Mouse (Mus musculus) liver, embryonic 12.5 days (tissue): Measurements from ENCODE around the gene Zdhhc12. TPM values are rescaled to one million over a fixed set of nuclear protein-coding genes. Genes with fewer than 3 reads are reported as not detected.

ENCODE experiments used
- ATAC-seq: fragments of 200-750 bp; cut with Nextera tagmentation; 2 replicates; pipeline ENCODE4 v1.8.0; 2017; ENCODE audit warnings: moderate number of reproducible peaks, mild to moderate bottlenecking, moderate library complexity
- H3K27ac ChIP-seq: fragments of 300-500 bp; sonication (generic); 2 replicates; pipeline ENCODE4 v1.5.1; 2016; ENCODE audit warnings: mild to moderate bottlenecking
- H3K27me3 ChIP-seq: fragments of 300-500 bp; sonication (generic); replicated peaks from 2 replicates; pipeline ENCODE4 v1.6.1; 2016; ENCODE audit warnings: mild to moderate bottlenecking, moderate library complexity
- H3K36me3 ChIP-seq: fragments of 300-500 bp; sonication (generic); 2 replicates; pipeline ENCODE4 v1.6.1; 2016; ENCODE audit warnings: mild to moderate bottlenecking, moderate library complexity
- H3K4me1 ChIP-seq: fragments of 300-500 bp; sonication (generic); 2 replicates; pipeline ENCODE4 v1.6.1; 2016
- H3K4me2 ChIP-seq: fragments of 300-500 bp; sonication (generic); 2 replicates; pipeline ENCODE4 v1.6.1; 2016; ENCODE audit warnings: mild to moderate bottlenecking, moderate library complexity
- H3K4me3 ChIP-seq: fragments of 300-500 bp; sonication (generic); 2 replicates; pipeline ENCODE4 v1.5.1; 2016; ENCODE audit warnings: mild to moderate bottlenecking, moderate library complexity
- H3K9ac ChIP-seq: fragments of 300-500 bp; sonication (generic); 2 replicates; pipeline ENCODE4 v1.6.1; 2016; ENCODE audit warnings: mild to moderate bottlenecking, moderate library complexity
- H3K9me3 ChIP-seq: fragments of 300-500 bp; sonication (generic); replicated peaks from 2 replicates; pipeline ENCODE4 v1.6.1; 2016; ENCODE audit warnings: mild to moderate bottlenecking, moderate library complexity
- WGBS: fragments of 180-500 bp; shearing (Covaris S2); methylation state at CpG from one replicate; pipeline ENCODE4 v1.1.7; 2016; ENCODE audit not compliant: insufficient replicate concordance; 5-methylcytosine and 5-hydroxymethylcytosine counted together
- polyA plus RNA-seq: library from polyadenylated mRNA; unstranded; fragments of >200 nt; fragmentation: Nextera tagmentation; extraction: Ambion mirVana; gene quantifications from 2 replicates; pipeline ENCODE4 v1.2.1, GENCODE M21; 2016

The Zdhhc12 gene
- polyA plus RNA-seq, 1 experiment from 2014 or later: 31.0 TPM

- peak within 1 kb of the TSS; percentile 94 for H3K4me2 ChIP-seq
- WGBS: 11% methylated on average over 31 of the region's 31 CpGs
- H3K27me3 ChIP-seq: no peaks in the 10 kb centered on the region
- H3K9me3 ChIP-seq: no peaks in the 10 kb centered on the region
- ATAC-seq: peak; percentile 97
- peak within 1 kb of the TSS; percentile 94 for H3K9ac ChIP-seq
- peaks cover 24% of the 10 kb centered on the region for H3K4me1 ChIP-seq
- peak within 1 kb of the TSS; percentile 93 for H3K27ac ChIP-seq
- H3K36me3 ChIP-seq: peaks cover 9% of the 10 kb centered on the region; the same call in 1 of the 2 replicates
- peak within 1 kb of the TSS; percentile 88 for H3K4me3 ChIP-seq
Observed at GRCm38 (mm10) chr2:30124472-30125274, 31.2 kb upstream of the Zdhhc12 start, which contains the start of gene Zer1. Gene Zer1, minus strand, starts transcription at chr2:30124585.

GRCm38 (mm10) chr2:30123729-30124471 is 30.5 kb upstream of the Zdhhc12 start:
- Histone ChIP-seq H3K27me3 (no peaks in the 10 kb centered on the region), H3K4me3 (peak overlapping the region; percentile 88), H3K4me2 (peak overlapping the region; percentile 94), H3K9me3 (no peaks in the 10 kb centered on the region), H3K27ac (peak overlapping the region; percentile 93), H3K4me1 (peaks cover 23% of the 10 kb centered on the region), H3K36me3 (peaks cover 9% of the 10 kb centered on the region; the same call in 1 of the 2 replicates), H3K9ac (peak overlapping the region; percentile 94)
- ATAC-seq: peak; percentile 45
- 2% methylated on average over 44 of the region's 44 CpGs for WGBS

DNA sequence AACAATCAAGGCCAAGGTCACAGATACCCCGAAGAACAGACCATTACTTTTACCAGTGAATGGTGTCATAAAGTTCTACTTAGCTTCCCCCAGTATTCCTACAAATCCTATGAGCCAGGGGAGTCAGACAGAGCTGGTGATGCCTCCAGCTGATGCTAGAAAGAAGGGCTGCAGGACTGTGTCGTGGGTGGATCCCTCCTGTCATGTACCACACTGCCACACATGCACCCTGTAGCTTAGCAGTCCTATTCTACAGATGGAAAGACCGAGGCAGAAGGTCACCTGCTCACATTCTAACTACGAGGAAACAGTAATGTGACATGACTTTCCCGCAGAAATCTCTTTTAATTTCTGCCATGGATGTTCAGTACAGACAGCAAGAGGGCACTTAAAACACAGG is 29.3 kb upstream of the Zdhhc12 start:
- no peak overlapping the region for H3K4me3 ChIP-seq
- H3K27ac ChIP-seq: no peak overlapping the region; the same call in 1 of the 2 replicates
- peaks cover 9% of the 10 kb centered on the region; the same call in 1 of the 2 replicates for H3K36me3 ChIP-seq
- H3K9me3 ChIP-seq: no peaks in the 10 kb centered on the region
- H3K4me1 ChIP-seq: peaks cover 23% of the 10 kb centered on the region
- no peaks in the 10 kb centered on the region for H3K27me3 ChIP-seq
- 0 out of 2 replicates have a peak overlapping the region, but pooled peaks have one; percentile 9 for H3K9ac ChIP-seq
- ATAC-seq: no peak
- H3K4me2 ChIP-seq: peak overlapping the region; percentile 94; the same call in 1 of the 2 replicates
- 76% methylated on average over 5 of the region's 5 CpGs for WGBS

DNA sequence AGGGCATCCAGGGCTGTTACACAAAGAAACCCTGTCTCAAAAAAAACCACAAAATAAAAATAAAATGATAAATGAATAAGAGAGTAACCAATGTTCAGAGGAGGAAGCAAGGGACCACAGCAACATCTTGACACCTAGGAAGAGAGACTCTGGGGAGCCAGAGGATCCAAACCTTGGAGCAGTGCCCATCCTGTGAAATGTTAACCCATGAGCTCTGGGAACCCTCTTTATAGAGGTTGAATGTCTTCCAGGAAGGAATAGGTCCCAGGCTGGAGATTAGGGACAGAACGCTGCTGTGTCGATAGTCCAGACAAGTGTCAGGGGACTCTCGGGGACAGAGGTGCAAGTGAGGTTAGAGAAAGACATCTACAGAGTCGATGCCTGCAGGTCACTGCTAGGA is 26.8 kb upstream of the Zdhhc12 start:
- Histone ChIP-seq H3K27me3 (no peaks in the 10 kb centered on the region), H3K4me1 (peaks cover 30% of the 10 kb centered on the region), H3K9ac (no peak overlapping the region), H3K4me3 (no peak overlapping the region), H3K9me3 (no peaks in the 10 kb centered on the region), H3K27ac (no peak overlapping the region), H3K36me3 (peaks cover 9% of the 10 kb centered on the region; the same call in 1 of the 2 replicates), H3K4me2 (no peak overlapping the region)
- ATAC-seq: no peak
- WGBS: 79% methylated on average over 4 of the region's 4 CpGs

DNA sequence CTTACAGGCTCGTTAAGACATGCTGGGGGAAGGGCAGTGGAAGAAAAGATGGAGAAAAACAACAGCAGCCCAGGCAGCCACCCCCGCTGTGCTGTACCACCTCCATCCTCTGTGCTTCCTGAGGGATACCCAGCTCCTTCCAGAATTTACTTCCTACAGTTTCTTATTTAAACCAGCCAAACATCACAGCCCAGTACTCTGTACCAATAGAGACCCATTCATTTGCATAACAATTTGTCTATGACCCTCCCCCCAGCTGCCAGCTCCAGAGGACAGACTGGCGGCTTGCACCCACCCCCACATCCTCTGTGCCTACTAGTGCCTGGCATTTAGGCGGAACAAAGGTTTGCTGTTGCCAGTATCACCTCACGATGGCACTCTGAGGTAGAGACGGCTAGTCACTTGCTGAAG is 26.2 kb upstream of the Zdhhc12 start:
- no peak overlapping the region for H3K9ac ChIP-seq
- H3K4me3 ChIP-seq: no peak overlapping the region
- 64% methylated on average over 6 of the region's 6 CpGs for WGBS
- peaks cover 9% of the 10 kb centered on the region; the same call in 1 of the 2 replicates for H3K36me3 ChIP-seq
- peaks cover 24% of the 10 kb centered on the region for H3K4me1 ChIP-seq
- no peaks in the 10 kb centered on the region for H3K27me3 ChIP-seq
- no peak for ATAC-seq
- no peaks in the 10 kb centered on the region for H3K9me3 ChIP-seq
- no peak overlapping the region for H3K4me2 ChIP-seq
- no peak overlapping the region for H3K27ac ChIP-seq

- Histone ChIP-seq H3K9me3 (no peaks in the 10 kb centered on the region), H3K4me2 (no peak overlapping the region), H3K27me3 (no peaks in the 10 kb centered on the region), H3K36me3 (peaks cover 49% of the 10 kb centered on the region), H3K9ac (0 out of 2 replicates have a peak overlapping the region, but pooled peaks have one; percentile 10), H3K4me3 (no peak overlapping the region), H3K27ac (0 out of 2 replicates have a peak overlapping the region, but pooled peaks have one; percentile 31), H3K4me1 (peaks cover 56% of the 10 kb centered on the region)
- ATAC-seq: no peak
- 42% methylated on average over 5 of the region's 5 CpGs for WGBS
Observed at GRCm38 (mm10) chr2:30112564-30112963, 19.1 kb upstream of the Zdhhc12 start.

DNA sequence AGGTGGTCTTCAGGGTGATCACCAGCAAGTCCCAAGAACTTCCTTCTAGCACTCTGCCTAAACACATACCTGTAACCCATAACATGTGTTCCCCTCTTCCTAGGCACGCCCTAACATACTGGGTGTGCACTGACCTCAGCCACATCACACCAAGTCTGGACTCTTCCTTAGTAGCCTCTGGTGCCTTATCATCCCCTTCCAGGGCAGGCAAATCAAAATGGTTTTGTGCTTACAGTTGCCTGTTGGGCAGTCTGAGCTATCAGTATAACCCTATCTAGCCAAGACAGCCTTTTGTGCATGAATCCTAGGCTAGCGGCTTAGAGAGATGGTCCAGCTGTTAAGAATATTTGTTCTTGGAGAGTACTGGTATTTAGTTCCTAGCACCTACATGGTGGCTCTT is 18.1 kb upstream of the Zdhhc12 start:
- Histone ChIP-seq H3K9me3 (no peaks in the 10 kb centered on the region), H3K4me2 (peak overlapping the region; percentile 15; the same call in 1 of the 2 replicates), H3K27ac (peak overlapping the region; percentile 42; the same call in 1 of the 2 replicates), H3K9ac (no peak overlapping the region), H3K4me3 (no peak overlapping the region), H3K36me3 (peaks cover 58% of the 10 kb centered on the region), H3K27me3 (no peaks in the 10 kb centered on the region), H3K4me1 (peaks cover 51% of the 10 kb centered on the region)
- ATAC-seq: peak; percentile 86
- WGBS: 37% methylated on average over 2 of the region's 2 CpGs

- Histone ChIP-seq H3K4me1 (peaks cover 46% of the 10 kb centered on the region), H3K9ac (no peak overlapping the region), H3K27ac (no peak overlapping the region), H3K4me2 (no peak overlapping the region), H3K36me3 (peaks cover 65% of the 10 kb centered on the region), H3K4me3 (no peak overlapping the region), H3K27me3 (no peaks in the 10 kb centered on the region), H3K9me3 (no peaks in the 10 kb centered on the region)
- ATAC-seq: no peak
- 68% methylated on average over 4 of the region's 4 CpGs for WGBS
Observed at GRCm38 (mm10) chr2:30108260-30108659, 14.8 kb upstream of the Zdhhc12 start.

- WGBS: 85% methylated on average over 5 of the region's 5 CpGs
- H3K27me3 ChIP-seq: no peaks in the 10 kb centered on the region
- ATAC-seq: no peak
Observed at GRCm38 (mm10) chr2:30107646-30108045, 14.2 kb upstream of the Zdhhc12 start.

DNA sequence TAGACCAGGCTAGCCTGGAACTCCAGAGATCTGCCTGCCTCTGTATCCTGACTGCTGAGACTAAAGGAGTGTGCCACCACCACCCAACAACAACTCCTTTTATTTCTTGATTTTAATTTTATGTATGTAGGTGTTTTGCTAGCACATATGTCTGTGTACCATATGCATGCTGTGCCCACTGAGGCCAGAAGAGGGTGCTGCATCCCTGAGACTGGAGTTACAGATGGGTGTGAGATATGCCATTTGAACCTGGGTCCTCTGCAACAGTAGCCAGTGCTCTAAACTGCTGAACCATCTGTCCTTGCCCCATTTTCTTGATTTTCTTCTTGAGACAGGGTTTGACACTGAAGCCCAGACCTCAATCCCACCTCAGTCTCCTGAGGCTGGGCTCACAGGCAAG is 12.9 kb upstream of the Zdhhc12 start:
- Histone ChIP-seq H3K4me3 (no peak overlapping the region), H3K4me1 (peaks cover 27% of the 10 kb centered on the region), H3K27ac (no peak overlapping the region), H3K36me3 (peaks cover 66% of the 10 kb centered on the region), H3K9me3 (no peaks in the 10 kb centered on the region), H3K9ac (no peak overlapping the region), H3K4me2 (no peak overlapping the region), H3K27me3 (no peaks in the 10 kb centered on the region)
- 0 out of 2 replicates have a peak, but pooled peaks have one; percentile 27 for ATAC-seq

More at GRCm38 (mm10) chr2:30107646-30108045, 14.2 kb upstream of the Zdhhc12 start:
- H3K9ac ChIP-seq: no peak overlapping the region
- no peaks in the 10 kb centered on the region for H3K9me3 ChIP-seq
- peaks cover 40% of the 10 kb centered on the region for H3K4me1 ChIP-seq
- peaks cover 65% of the 10 kb centered on the region for H3K36me3 ChIP-seq
- no peak overlapping the region for H3K4me2 ChIP-seq
- H3K27ac ChIP-seq: no peak overlapping the region
- no peak overlapping the region for H3K4me3 ChIP-seq

DNA sequence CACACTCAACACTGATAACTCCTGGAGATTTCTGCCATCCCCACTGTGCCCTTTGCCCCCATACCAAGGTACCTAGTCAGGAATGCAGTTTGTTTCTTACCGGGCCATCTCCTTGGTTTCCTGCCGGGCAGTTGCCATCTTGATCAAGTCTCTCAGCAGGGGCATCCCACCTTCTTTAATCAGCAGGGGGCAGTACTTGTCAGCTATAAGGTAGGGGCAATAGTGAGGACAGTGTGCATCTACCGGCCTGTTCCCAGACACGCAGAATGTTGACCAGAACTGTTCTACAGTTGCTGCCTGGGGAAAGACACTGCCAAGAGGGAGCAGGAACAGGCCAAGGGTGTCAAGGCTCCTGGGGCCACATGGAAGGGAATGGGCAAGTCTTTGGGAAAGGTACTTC is 6.8 kb upstream of the Zdhhc12 start:
- no peak overlapping the region for H3K27ac ChIP-seq
- H3K36me3 ChIP-seq: peaks cover 50% of the 10 kb centered on the region
- H3K9me3 ChIP-seq: no peaks in the 10 kb centered on the region
- ATAC-seq: no peak
- H3K4me3 ChIP-seq: no peak overlapping the region
- peaks cover 23% of the 10 kb centered on the region for H3K4me1 ChIP-seq
- H3K9ac ChIP-seq: no peak overlapping the region
- no peak overlapping the region for H3K4me2 ChIP-seq
- 64% methylated on average over 4 of the region's 4 CpGs for WGBS
- H3K27me3 ChIP-seq: no peaks in the 10 kb centered on the region
